Mouse (Mus musculus): ENCODE results near the gene Vps13c.

The Vps13c gene

GRCm38 (mm10) chr9:67883349-67883984 lies 43.3 kb downstream of the Vps13c start:
- no peak for DNase-seq (ENCODE audit: low spot score in 2 of 2)

DNA sequence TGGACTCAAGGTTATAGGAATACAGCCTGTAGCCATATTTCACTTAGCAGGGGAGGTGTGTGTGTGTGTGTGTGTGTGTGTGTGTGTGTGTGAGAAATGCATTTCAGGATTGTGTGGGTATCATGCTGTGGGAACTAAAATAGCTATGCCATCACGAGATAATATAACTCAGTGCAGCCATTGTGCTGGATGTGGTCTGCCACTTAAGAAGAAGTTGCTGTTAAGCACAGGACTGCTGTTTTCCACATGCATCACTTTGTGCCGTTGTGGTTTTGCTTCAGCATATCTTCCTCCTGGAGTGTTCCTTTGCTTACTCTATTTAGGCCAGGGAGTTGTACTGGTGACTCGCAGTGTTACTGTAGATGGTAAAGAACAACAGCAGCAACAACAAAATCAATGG lies 43.9 kb downstream of the Vps13c start:
- DNase-seq (ENCODE audit: low spot score in 2 of 2), result no peak

DNA sequence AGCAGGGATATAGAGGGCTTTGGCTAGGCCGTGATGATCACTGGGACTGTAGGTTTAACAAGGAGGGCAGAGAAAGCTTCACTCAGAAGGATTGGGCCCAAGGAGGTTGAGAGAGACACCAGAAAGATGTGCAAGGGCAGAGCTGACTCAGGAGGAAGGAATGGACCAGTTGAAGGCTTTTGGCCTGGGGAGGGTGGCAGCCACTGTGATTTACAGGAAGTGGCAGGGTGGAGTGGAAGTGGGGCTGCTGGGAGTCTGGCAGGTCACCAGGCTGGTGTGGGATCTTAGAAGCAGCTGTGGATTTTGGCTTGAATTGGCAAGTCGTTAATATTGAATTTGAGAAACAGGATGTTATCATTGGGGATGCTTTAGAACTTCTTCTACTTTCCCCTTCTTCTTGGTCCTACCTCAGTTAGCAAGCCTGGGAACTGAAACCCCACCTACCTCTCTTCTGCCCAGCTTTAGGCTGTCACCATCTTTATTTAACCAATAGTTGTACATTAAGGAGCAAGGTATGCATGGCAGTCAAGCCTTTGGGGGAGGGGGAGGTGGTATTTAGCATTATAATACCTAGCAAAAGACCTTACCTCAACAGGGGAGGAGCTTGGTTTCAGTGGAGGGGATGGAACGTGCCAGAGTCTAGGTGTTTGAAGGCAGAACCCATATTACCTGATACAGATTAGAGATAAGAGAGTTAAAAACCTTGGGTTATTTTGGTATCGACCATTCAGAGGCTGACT lies 47.0 kb downstream of the Vps13c start:
- no peak for DNase-seq (ENCODE audit: low spot score in 2 of 2)

DNA sequence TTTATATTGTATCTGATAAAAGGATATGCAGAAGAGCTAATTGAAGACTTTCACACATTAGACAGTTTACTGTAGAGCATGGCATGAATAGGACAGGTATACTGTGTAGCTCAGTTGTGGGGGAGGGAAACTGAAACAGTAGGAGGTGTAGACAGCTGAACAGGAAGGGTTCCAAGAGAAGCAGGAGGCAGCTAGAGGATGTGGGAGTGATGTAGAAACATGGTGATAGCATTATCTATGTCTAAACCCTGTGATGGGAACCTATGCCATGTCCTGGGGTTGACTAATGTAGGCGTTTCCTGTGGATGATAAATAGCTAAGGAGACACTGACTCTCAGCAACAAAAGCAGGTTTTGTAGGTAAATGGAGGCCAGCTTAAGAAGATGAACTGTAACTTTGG lies 53.3 kb downstream of the Vps13c start:
- no peak for DNase-seq (ENCODE audit: low spot score in 2 of 2)

- DNase-seq (ENCODE audit: low spot score in 2 of 2), result no peak
Observed at GRCm38 (mm10) chr9:67896646-67897295, 56.6 kb downstream of the Vps13c start.

DNA sequence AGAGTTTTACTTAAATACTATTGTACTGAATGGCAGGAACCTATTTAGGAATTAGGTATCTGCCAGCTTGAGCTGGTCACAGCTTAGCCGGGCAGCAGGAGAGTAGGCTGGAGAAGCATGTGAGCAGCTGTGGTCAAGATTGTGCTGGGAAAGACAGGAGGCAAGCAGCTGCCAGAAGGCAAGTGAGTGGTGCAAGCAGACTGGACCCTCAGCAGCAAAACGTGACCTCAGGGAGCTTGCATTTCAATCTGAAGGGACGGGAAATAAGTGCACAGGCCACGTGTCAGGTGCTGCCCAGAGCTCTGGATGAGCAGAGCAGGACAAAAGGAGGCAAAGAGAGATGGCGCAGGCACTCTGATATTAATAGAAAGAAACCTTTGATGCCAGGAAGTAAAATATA lies 60.2 kb downstream of the Vps13c start:
- no peak for DNase-seq (ENCODE audit: low spot score in 2 of 2)

DNA sequence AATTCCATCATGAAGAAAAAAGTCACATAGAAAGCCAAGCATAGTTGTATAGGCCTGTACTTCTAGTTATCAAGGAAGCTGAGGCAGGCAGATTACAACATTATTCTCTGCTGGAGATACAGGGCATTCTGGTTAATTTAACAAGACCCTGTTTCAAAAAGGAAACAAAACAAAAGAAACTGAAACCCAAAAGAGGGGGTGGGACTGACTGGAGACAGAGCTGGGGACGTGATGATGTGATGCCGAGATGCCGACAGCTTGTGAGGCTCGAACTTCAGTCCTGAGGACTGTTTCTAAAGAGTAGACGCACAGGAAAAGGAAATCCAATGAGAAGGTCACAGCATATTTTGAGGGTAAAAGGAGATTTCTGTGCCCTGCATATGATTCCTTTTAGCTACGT lies 64.2 kb downstream of the Vps13c start:
- DNase-seq (ENCODE audit: low spot score in 2 of 2), result no peak

GRCm38 (mm10) chr9:67905541-67905940 lies 65.3 kb downstream of the Vps13c start:
- no peak for DNase-seq (ENCODE audit: low spot score in 2 of 2)

DNA sequence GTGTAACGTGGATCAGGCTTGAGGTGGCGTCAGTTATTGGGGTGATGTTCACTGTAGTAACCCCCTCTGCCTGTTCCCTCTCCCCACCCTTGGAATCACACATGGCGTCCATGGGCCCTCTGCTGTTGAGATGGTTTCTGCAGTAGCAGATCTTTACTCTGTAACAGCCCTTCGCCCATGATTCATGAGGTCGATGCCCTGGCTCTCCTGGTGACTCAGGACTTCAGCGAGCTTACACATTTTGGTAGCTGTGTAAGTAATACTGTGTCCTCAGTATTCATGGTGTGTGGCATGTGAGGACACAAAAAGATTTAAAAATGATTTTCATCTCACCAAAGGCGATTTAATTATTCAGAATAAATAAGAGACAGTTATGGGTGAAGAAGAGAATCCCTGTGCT lies 74.5 kb downstream of the Vps13c start:
- DNase-seq (ENCODE audit: low spot score in 2 of 2), result no peak

DNA sequence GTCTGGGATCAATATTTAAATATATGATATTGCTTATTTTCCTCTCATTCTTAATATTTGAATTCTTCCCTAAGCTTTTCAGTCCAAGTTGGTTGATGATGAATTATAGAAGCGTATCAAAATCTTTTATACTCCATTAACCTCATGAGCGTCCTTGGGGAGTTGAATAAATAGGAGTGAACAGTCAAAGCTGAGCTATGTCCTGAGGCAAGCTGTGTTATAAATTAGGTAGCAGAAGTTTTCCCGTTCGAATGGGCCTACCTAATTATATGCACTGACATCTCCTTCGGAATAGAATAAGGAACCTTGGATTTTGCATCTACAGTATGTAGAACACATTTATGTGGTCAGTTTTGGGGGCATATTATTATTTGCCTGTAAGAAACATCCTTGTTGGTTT lies 82.2 kb downstream of the Vps13c start:
- DNase-seq (ENCODE audit: low spot score in 2 of 2), result no peak

DNA sequence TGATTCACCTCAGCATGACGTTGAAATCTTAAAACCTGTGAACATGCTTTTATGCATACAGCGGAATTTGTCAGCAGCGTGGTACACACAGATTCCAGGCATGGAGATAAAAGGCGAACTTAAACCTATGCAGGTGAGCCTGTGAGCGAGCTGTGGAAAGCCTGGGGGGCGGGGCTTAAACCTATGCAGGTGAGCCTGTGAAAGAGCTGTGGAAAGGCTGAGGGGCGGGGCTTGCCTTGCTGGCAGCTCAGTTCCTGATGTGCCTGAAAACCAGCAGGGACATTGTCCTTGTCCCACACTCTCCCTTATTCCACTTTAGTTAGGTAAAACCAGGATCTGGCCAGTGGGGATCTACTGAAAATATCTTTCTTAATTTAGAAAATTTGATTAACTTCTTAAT lies 90.4 kb downstream of the Vps13c start:
- DNase-seq (ENCODE audit: low spot score in 2 of 2), result no peak

GRCm38 (mm10) chr9:67937286-67937685 lies 97.1 kb downstream of the Vps13c start:
- DNase-seq (ENCODE audit: low spot score in 2 of 2), result no peak

GRCm38 (mm10) chr9:67955466-67956010 lies 115.3 kb downstream of the Vps13c start:
- no peak for DNase-seq (ENCODE audit: low spot score in 2 of 2)

GRCm38 (mm10) chr9:67961953-67962352 lies 121.8 kb downstream of the Vps13c start:
- no peak for DNase-seq (ENCODE audit: low spot score in 2 of 2)

GRCm38 (mm10) chr9:67965889-67966288 lies 125.7 kb downstream of the Vps13c start:
- no peak for DNase-seq (ENCODE audit: low spot score in 2 of 2)

DNA sequence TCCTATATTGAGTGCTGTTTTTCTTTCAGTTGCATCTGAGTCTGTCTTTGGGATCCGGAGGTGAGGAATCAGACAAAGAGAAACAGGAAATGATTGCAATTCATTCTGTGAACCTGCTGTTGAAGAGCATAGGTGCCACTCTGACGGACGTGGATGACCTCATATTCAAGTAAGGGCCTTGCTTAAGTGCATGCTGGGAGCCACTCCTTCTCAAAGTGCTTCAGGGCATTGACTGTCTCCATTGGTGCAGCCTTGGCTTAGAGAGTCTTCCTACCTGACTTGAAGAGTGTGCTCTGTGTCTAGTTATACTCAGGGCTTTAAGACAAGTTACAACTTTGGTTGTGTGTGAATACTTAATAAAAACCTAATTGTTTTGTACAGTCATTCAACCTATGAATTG lies 126.8 kb downstream of the Vps13c start:
- DNase-seq (ENCODE audit: low spot score in 2 of 2), result no peak

DNA sequence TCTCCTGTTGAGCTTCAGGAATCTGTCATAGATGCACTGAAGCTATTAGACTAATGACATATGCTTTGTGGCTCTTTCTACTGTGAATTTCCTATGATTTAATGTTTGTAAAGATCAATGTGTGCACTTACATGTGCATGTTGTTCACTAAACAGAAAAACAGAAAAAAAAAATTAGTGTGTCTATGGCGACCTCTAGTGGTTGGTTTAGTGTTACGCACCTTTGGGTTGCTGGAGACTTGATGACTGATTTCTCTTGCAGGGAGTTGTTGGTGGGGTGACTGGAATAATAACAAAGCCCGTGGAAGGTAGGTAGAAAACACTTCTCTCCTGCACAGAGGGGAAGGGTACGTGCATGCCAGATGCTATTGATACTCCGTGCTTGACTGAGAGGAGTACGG lies 133.3 kb downstream of the Vps13c start:
- no peak for DNase-seq (ENCODE audit: low spot score in 2 of 2)

DNA sequence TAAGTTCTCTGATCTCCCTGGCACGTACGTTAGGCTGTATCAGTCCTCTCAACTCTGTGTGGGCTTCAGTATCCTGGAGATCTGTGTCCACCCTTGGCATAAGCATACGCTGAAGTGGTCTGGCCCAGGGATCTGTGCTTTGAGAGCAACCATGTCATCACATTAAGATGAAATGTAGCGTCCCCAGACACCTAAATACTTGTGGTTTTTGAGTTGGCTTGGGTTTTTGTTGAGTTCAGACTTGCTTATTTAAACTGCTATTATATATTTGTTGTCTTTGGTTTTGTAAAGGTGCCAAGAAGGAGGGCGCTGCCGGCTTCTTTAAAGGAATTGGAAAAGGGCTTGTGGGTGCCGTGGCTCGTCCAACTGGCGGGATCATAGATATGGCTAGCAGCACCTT lies 135.3 kb downstream of the Vps13c start:
- no peak for DNase-seq (ENCODE audit: low spot score in 2 of 2)

DNA sequence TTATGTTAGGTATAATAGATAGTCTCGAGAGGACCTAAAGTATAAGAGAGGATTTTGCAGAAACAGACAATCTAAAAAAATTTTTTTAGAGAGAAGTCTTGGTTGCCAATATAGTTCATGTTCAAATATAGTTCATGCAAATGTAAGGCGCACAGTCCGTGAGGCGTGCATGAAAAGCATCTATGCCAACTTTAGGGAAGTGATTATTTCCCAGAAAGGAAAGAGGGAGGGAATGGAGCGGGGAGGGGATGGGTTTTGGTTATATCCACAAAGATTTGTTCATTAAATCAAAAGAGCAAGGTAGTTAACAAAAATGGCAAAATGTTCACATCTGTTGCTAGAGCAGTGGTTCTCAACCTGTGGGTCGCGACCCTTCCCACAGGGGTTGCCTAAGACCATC lies 166.4 kb downstream of the Vps13c start:
- peak; percentile 42 to 56 for DNase-seq (ENCODE audit: low spot score in 2 of 2)

- DNase-seq (ENCODE audit: low spot score in 2 of 2), result peak; percentile 84 to 89
Observed at GRCm38 (mm10) chr9:68014991-68015396, 174.8 kb downstream of the Vps13c start.

- DNase-seq (ENCODE audit: low spot score in 2 of 2), result peak; percentile 85
Observed at GRCm38 (mm10) chr9:68016255-68016954, 176.2 kb downstream of the Vps13c start.

DNA sequence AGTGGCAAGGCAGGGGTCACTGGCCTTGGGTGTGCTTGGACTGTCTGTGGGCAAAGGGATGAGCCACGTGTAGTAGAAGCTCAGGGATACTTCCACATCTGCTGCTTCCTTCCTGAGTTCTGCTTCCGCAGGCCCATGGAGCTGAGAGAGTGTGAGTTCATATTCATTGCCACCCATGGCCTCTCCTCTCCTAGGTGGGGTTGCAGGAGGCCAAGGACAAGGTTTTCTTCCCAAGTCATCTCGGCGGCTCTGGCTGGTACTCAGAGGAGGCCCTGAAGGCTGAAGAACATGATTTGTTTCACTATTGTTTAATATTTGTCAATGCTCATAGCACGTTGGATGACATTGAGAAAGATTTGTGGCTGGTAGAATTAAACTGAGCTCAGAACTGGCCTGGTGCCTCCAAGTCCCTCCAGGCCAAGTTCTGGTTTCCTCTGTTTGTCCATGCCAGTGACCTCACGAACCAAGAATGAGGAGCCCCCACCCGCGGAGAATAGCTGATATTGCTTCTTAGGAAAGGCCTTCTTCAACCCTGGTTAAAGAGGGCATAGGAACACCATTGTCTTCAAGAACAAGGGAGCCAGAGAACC lies 180.7 kb downstream of the Vps13c start:
- no peak for DNase-seq (ENCODE audit: low spot score in 2 of 2)

All from right cerebral cortex, postnatal 10 days (tissue).